Mouse (Mus musculus) CD4-positive helper T cell, adult 2 months (primary cell): ENCODE data around the gene Snrpa1.

ENCODE experiments used
- DNase-seq: peaks from one replicate; pipeline ENCODE4 v3.0.0-alpha.2; 2012; ENCODE audit warnings: low read depth, missing footprints, low spot score

The Snrpa1 gene

DNA sequence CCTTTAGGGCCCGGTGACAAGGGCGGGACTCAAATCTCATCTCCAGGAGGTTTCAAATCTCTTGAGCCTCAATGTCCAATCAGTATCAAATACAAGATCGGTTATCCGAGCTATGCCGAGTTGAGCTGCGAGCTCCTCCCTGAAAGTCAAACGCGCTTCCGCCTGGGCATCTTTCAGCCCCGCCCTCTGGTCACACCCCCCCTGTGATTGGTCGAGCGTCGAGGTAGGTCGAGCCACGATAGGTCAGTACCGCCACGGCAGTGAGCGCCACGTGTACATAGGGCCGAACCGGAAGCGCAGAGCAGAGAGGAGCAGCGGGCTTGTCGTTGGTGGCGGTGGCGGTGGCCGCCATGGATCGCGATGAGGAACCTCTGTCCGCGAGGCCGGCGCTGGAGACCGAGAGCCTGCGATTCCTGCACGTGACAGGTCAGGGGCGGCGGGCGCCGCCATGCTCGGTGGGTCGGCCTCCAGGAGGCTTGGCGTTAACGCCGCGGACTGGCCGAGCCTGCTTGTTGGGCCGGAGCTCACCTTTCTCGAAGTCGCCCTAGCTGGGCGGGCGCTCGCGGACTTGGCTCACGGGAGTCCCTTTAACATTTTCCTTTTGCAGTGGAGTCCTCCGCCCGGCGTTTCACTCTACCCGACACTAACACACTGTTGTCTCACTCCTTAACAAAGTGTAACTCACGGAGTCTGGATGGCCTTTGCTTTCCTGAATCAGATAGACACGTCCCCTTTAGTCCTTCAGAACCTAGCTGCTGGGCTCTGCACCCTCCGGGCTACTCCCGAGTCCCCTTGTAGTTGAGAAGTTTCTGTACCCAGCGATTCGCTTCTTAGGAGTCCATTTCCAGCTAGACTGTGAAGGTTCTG is 20.8 kb downstream of the Snrpa1 start, which contains the start of gene Selenos:
Selenos (plus strand) TSS at position 286 of the 867 bp plus-strand sequence.
- DNase-seq = peak; percentile 98

DNA sequence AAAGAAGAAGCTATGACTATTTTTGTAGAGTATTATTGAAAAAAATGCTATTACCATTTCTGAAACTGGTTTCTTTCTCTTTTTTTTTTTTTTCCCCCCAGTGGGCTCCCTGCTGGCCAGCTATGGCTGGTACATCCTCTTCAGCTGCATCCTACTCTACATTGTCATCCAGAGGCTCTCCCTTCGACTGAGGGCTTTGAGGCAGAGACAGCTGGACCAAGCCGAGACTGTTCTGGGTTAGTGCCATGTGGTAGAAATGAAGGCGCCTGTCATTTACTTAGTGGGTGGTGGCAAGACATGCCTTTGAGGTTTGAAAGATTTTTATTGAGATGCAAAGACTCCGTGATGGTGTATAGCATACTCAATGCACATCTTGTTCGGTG is 21.4 kb downstream of the Snrpa1 start:
- peak; percentile 24 for DNase-seq

DNA sequence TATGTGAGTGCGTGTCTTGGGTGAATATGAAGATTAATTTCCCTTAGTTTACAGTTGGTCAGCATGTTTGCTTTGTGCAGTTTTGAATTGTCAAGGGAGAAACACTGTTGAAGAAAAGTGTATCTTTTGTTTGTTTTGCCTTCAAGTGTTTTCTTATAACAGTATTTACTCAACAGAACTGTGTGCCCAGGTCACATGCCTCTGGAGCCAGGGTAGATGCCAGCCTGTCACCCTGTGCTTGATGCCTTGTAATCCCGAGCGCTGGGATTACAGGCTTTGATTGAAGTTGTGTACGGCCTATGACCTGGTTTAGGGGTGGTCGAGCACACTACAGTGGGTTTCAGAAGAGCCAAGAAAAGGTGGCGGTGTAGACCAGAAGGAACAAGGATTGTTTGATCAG is 25.0 kb downstream of the Snrpa1 start:
- no peak for DNase-seq

DNA sequence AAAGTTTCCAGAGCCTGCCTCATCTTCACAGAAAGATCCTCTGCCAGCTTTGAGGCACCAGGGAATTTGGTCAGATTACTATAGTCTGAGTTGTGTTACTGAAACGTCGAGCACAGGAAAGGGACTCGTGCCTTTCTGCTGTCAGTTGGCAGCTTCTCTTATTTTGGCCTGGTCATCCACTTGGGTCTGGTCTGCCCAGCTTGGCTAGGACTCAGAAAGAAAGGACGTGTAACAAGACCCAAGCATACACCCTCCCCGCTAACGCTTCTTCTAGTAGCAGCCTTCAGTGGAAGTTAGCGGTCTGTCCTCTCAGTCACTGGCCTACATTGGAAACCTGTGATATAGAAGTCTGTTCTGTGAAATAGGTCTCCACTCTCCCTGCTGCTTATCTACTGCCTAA is 25.7 kb downstream of the Snrpa1 start:
- DNase-seq = no peak

DNA sequence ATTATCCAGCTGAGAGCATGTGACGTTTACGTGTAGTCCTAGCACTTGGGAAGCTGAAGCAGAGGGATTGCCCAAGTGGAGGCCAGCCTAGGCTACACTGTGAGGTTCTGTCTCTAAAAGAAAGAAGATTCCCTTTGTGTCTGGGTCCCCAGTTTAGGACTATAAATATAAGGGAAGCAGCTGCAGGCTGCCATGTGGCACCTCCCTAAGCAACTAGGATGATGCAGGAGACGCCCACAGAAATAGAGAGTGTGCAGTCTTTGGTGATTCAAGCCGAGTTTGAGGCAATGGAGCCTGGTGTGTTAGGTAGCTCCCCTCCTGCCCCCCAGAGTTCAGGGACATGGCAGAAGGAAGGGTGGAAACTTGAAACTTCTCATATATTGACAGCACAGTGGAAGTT is 28.8 kb downstream of the Snrpa1 start:
- no peak for DNase-seq

DNA sequence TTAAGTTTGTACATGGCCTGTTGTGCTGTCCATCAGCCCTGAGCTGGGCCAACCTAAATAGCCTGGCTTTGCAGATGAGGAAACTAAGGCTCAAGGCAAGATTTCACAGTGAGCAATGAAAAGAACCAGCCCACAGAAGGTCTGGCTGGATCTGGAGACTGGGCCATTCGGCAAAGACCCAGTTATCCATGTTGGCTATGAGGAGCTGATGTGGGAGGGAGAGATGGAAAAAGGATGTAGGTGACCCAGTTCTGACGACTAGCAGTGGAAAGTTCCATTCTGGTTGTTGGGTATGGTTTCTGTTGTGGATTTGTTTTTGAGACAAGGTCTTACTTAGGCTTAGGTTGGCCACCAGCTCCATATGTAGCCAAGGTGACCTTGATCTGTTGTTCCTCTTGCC is 29.3 kb downstream of the Snrpa1 start:
- DNase-seq = no peak

DNA sequence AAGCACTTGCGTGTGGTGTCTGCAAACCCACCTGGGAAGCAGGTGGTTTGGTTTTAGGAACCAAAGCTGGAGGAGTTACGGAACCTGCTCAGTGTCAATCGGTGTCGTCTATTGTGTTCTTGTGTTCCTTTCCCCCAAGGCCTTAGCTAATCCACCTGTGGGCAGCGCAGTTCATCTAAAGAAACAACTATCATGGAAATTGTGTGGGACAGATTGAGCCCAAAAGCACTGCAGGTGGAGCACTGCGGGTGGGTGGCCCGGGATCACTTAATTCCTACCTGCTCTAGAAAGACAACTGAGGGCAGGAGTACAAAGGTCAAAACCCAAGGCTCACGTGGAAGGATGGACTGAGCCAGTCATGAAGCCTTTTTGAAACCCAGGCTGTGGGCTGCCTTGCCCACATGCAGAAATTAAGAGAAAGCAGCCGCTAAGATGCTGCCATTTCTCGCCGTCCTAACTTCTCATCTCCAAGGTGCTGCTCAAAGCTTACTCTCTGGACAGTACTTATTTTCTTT is 31.9 kb downstream of the Snrpa1 start:
- no peak for DNase-seq

DNA sequence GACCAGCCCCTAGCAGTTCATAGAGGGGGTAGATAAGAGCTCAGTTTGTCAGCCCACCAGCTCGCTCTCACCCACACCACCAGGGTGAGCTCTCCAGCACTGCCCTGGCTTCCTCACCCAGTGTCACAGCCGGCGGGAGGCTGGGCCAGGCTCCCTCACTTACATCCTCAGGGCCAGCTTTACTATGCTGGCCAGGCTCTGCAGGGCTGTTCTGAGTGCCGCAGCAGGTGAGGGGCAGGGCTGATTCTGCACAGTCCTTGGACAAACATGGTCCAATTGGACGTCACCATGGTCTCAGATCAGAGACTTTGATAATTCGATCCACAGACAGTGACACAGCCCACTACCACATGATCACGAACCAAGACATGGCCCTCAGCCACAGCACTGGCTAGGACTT is 32.8 kb downstream of the Snrpa1 start:
- DNase-seq = no peak

DNA sequence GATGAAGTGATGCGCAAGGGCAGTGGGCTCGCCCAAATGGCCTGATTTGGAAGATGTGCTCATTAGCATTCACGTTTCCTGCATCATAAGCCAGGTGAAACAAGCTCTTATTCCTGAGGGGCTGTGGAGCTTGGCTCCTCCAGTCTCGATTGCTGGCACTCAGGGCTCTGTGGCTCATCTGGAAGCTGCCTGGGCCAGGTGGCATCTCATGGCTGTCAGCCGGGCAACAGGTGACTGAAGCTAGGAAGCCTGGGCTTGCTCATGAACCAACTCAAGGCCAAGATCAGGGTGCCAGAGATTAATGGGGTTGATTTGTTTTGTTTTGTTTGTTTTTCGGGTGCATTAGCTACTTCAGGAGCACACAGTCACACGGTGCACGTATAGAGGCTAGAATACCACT is 33.9 kb downstream of the Snrpa1 start:
- no peak for DNase-seq

DNA sequence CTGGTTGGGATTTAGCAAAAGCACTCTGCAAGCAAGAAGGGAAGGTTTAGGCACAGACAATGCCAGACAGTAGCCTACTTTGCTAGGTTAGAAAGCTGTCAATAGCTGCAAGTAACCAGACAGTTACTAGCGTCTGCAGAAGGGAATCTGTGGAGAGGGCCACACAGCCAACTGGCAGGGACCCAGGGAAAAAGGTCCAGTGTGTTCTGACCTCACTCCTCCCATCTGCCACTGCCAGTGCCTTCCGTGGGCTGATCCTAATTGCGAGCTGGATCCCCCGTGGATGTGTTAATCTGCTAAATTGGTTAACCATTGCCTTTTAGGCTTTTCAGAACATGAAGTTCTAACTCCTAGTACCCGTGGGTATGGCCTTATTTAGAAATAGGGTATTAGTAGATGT is 35.3 kb downstream of the Snrpa1 start:
- no peak for DNase-seq

DNA sequence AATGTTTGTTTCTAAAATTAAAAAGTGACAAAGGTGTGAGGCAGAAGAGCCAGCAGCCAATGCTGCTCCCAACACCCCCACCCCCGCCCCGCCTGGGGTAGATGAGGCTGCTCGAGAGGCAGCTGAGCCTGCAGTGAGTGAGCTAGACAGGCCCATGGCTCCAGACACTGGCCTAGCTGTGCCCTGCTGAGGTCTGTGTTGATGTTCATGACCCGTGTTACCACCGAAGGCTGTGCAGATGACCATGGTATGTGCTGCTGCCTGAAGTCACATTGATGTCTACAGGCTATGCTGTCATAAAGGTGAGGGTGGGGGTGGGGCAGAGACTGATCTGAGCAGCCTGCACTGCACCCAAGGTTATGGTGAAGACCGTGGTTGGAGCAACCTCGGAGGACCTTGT is 40.0 kb downstream of the Snrpa1 start:
- no peak for DNase-seq

DNA sequence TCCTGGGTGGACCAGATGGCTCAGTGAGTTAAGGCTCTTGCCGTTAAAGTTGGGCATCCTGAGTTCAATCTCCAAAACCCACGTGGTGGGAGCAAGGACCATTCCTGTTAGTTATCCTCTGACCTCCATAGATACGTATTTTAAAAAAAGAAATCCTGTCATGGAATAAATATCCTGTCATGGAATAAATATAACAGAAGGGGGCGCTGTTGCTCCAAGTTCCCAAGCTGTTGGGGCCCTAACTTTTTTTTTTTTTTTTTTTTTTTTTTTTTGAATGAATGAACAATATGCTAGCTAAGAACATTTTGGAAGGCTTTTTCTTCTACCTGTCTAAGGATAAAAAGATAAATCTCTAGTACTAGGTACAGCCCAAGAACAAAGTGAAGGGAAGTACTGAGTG is 43.1 kb downstream of the Snrpa1 start:
- DNase-seq = peak; percentile 62

DNA sequence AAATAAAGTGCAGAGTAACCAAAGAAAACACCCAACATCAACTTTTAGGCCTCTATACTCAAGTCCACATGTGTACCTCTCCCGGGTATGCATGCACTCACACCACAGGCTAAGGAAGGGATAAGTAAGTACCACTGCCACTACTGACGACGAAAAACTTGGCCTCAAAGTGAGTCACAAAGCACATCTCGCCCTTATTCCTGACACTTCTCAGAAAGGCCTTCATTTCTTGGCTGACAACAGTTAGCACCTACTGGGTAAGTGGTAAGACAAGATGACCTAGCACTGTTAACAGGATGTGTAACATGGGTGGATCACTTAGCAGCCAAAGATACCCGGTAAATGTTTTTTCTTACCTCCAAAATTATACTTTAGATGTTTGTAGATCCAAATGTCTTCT is 45.7 kb downstream of the Snrpa1 start:
- no peak for DNase-seq

DNA sequence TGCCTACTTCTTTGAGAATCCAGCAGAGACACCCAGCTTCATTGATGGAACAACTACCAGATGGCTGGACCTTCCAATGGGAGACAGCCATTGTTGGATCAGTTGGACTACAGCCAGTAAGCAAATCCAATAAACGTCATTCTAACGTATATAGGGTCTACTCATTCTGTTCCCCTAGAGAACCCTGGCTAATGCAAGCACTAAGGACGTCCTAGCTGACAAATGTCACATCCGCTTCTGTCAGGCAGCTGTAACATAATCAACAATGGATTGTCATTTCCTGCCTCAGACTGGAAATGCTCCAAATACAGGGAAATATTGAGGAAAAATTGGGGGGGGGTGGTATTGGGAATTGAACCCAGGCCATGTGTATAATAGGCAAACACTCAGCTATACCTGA is 47.0 kb downstream of the Snrpa1 start:
- no peak for DNase-seq

DNA sequence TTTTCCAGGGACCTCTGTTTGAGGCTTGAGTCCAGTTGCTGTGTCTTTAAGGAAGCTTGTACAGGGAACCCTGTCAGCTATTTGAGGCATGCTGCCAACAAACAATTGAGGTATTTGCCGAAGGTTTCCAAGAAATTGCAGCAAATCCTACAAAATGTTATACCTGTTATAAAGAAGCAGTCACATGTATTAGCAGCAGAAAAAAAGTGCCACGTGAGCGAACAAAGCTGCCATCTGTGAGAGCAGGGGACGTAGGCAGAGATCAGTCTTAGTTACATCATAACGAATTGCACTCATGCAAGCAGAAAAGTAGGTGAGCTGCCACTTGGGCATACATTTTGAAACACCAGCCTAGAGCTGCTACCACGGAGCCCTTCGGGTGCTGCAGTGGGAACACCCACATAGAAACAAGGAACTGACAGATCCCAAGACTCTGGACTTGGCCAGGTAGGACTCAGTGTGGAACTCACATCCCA is 47.8 kb downstream of the Snrpa1 start:
- DNase-seq = no peak

DNA sequence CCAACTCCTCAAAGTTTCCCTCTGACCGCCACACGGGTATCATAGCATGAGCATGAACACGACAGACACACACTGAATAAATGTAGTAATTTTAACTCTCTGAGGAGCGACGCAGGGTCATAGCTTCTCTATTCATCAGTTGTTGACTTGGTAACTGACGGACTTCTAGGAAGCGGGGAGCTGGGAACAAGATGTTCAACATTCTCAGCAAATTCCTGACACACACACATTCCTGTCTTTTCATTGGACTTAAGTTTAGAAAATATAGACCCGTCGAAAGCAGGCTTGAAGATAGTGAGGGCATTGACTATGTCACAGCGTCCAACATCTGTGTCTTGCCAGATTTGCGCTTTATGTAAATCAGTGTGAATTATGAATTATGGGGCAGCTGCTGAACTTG is 48.4 kb downstream of the Snrpa1 start:
- DNase-seq = no peak

DNA sequence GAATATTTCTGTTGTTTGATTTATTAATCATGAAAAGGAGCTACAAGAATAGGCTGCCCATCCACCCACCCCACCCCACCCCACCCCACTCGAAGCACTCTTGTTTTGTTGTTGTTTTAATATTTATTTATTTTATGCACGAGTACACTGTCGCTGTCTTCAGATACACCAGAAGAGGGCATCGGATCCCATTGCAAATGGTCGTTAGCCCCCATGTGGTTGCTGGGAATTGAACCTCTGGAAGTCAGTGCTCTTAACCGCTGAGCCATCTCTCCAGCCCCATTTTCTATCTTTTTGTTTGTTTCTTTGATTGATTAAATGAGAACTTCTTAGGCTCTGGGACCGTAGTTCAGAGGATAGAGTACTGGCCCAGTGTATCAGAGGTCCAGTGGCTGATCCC is 49.1 kb downstream of the Snrpa1 start:
- peak; percentile 35 for DNase-seq

DNA sequence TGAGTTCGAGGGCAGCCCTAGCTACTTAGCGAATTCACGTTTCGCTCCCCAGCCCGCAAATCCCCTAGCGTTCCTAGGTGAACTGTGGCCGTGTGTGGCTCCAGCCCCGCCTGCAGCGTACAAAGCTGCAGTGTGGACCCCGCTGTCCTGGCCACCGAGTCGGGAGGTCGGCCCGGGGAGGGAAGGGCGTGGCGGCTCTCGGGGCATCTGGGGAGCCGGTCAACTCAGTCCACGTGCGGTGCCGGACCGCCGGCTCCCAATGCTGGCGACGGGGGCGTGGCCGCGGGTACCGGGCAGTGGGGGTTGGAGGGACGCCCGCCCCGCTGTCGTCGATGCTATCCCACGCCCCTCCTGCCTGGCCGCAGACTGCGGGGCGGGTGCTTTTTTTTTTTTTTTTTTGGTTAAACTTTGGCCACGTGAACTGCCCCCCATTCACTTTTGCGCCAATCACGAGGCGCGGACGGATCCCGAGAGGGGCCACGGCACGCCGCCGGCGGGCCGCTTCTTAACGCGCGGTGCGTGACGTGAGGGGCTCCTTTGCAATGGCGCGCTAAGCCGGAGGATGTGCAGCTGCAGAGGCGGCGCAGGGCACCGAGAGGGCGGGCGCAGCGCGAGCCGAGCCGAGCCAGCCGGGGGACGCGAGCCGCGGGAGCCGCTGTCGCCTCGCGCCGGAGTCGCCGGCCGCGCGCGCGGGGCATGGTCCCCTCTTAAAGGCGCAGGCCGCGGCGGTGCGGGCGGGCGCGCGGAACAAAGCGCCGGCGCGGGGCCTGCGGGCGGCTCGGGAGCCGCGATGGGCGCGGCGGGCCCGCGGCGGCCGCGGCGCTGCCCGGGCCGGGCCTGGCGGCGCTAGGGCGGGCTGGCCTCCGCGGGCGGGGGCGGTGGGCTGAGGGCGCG is 50.4 kb downstream of the Snrpa1 start, which contains the start of gene Chsy1:
Chsy1 (plus strand) TSS at position 555 of the 894 bp plus-strand sequence.
- DNase-seq = peak; percentile 85

DNA sequence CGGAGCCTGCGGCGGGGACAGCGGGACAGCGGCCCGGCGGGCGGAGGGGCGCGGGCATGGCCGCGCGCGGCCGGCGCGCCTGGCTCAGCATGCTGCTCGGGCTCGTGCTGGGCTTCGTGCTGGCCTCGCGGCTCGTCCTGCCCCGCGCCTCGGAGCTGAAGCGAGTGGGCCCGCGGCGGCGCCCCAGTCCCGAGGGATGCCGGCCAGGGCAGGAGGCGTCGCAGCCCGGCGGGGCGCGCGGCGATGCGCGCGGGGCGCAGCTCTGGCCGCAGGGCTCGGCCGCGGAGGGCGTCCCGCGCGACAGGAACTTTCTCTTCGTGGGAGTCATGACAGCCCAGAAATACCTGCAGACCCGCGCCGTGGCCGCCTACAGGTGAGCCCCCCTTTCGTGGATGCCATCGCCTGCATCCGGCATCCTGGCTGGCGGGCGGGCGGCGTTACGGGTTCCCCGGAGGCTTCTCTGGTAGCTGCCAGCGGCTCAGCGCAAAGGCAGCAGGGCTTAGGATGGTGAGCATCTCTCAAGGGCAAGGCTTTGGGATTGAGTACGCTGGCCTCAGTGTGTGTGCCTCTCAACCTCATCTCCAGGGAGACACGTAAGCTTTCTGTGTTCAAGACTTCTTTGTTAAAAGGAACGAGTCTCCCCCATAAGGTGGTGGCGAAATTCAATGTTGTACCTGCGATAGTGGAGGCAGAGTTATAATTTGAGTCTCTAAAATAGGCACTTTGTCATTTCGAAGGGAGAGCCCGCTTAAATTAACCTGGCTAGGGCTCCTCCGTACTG is 51.2 kb downstream of the Snrpa1 start:
- peak; percentile 57 for DNase-seq

DNA sequence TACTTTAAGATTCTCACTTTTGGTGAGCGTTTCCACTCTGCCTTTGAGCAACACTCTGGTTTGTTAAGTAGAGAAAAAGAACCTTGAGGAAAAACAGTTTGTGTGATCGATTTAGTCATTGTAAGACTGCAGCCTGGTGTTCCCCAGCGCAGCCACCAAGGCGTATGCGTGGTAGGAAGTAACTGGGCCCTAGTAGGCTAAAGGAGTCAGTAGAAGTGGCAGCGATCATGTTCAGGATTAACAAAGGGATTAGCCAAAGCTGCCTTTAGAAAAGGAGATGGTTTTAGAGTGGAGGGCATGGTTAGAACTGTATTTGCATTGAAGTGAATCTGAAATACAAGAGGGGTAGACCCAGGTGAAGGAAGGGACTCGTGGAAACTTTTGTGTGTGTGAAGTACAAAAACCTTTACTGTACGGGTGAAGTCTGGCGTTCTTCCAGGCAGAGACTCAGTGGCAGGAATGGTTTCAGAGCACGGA is 51.9 kb downstream of the Snrpa1 start:
- peak; percentile 27 for DNase-seq

DNA sequence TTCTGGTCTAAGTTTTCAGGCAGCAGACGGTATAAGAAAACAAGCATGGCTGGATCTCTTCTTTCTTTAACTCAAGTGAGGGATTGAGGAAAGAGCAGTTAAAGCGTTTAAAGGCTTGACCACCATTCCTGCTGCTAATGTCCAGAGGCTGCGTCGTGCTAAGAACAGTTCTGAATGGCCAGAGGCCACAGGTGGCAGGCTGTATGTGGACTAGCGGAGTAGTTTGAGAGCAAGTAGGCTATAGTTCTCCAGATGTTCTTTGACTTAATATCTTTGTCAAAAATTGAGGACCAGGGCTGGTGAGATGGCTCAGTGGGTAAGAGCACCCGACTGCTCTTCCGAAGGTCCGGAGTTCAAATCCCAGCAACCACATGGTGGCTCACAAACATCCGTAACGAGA is 52.4 kb downstream of the Snrpa1 start:
- DNase-seq = no peak
